Mouse (Mus musculus) megakaryocyte, embryonic 14.5 days (primary cell): ENCODE results near the gene Igf1r. TPM values are rescaled to one million over a fixed set of nuclear protein-coding genes. Genes with fewer than 3 reads are reported as not detected.

Experiments used
- H3K27me3 ChIP-seq: replicated peaks from 2 replicates; pipeline ENCODE3; 2012; ENCODE audit warnings: inconsistent platforms
- H3K36me3 ChIP-seq: replicated peaks from 2 replicates; pipeline ENCODE3; 2012; ENCODE audit warnings: low read length, inconsistent platforms, mixed read lengths
- H3K4me1 ChIP-seq: 2 replicates; pipeline ENCODE4 v1.6.1; 2012; ENCODE audit warnings: inconsistent platforms
- H3K4me3 ChIP-seq: replicated peaks from 2 replicates; pipeline ENCODE3; 2012; ENCODE audit warnings: moderate library complexity, mild to moderate bottlenecking, inconsistent platforms
- H3K9me3 ChIP-seq: 2 replicates; pipeline ENCODE4 v1.6.1; 2012; ENCODE audit warnings: inconsistent platforms
- FLI1 ChIP-seq: IDR thresholded peaks from 2 replicates; pipeline ENCODE4 v1.6.1; 2012; ENCODE audit warnings: low read length, inconsistent platforms, mixed read lengths
- GATA1 ChIP-seq: IDR thresholded peaks from 3 replicates; pipeline ENCODE4 v1.6.1; 2012; ENCODE audit warnings: mixed read lengths, low read length, inconsistent platforms, borderline replicate concordance
- polyA plus RNA-seq: library from polyadenylated mRNA; stranded (reverse); fragments of >175 nt; gene quantifications from 2 replicates; pipeline ENCODE4 v1.2.3, GENCODE M21; 2012; ENCODE audit warnings: low replicate concordance; ENCODE audit not compliant: insufficient read depth

Gene Igf1r
- polyA plus RNA-seq, 1 experiment: 8.7 TPM

GRCm38 (mm10) chr7:68125347-68125746, 172.7 kb downstream of the Igf1r start:
- Histone ChIP-seq H3K9me3 (no peaks in the 10 kb centered on the region), H3K27me3 (no peaks in the 10 kb centered on the region), H3K4me1 (peaks cover 34% of the 10 kb centered on the region), H3K4me3 (no peak overlapping the region), H3K36me3 (peaks cover 10% of the 10 kb centered on the region)
- TF ChIP-seq GATA1 (no peak), FLI1 (no peak)

DNA sequence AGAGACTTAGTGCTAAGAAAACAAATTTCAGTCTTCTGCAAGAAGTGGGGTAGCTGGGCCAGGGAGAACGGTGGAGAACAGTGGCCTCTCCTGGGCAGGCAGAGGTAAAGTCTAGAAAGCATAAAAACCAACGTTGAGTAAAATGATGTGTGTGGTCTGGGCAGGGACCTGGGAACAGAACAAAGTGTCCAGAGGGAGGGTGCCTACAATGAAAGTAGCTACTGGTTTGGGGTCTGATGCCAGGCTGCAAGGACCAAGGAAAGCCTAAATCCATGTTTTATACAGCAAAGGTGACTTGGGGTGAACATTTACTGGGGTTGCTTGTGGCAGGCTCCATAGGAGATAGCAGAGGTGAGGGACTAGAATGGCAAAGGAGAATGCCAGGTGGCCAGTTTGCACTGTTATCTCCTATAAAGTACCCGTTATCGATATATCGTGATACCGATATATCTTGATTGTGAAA, 175.2 kb downstream of the Igf1r start:
- Histone ChIP-seq H3K27me3 (no peaks in the 10 kb centered on the region), H3K36me3 (peaks cover 3% of the 10 kb centered on the region), H3K9me3 (no peaks in the 10 kb centered on the region), H3K4me3 (peak overlapping the region; percentile 95), H3K4me1 (peaks cover 56% of the 10 kb centered on the region)
- TF ChIP-seq GATA1 (no peak), FLI1 (no peak)

DNA sequence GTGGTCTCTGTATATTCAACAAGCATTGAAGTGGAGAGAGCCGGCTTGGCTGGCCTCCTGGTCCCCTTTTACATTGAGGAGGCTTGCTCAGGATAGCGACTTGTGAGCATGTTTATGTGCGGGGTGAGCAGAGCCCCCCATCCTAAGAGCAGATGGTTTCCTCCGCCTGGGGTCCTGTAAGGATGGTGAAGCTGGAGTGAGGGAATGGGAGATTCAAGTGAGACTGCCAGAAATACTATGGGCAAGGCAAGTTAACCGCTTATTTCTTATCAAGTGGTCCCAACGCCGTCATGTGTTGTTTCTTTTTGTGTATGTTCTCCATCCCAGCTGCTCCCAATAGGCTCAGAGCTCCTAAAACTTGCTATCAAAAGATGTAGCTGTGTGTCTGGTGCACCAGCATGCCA, 175.6 kb downstream of the Igf1r start:
- H3K27me3 ChIP-seq: no peaks in the 10 kb centered on the region
- no peaks in the 10 kb centered on the region for H3K9me3 ChIP-seq
- no peaks in the 10 kb centered on the region for H3K36me3 ChIP-seq
- H3K4me3 ChIP-seq: peak overlapping the region; percentile 95
- peaks cover 61% of the 10 kb centered on the region for H3K4me1 ChIP-seq
- TF ChIP-seq GATA1: no peak
- TF ChIP-seq FLI1: no peak

GRCm38 (mm10) chr7:68129077-68129511, 176.5 kb downstream of the Igf1r start:
- H3K4me3 ChIP-seq: peak overlapping the region; percentile 95
- H3K9me3 ChIP-seq: no peaks in the 10 kb centered on the region
- H3K27me3 ChIP-seq: no peaks in the 10 kb centered on the region
- TF ChIP-seq FLI1 (no peak), GATA1 (no peak)
- H3K36me3 ChIP-seq: no peaks in the 10 kb centered on the region
- H3K4me1 ChIP-seq: peaks cover 69% of the 10 kb centered on the region

GRCm38 (mm10) chr7:68129546-68130253, 177.1 kb downstream of the Igf1r start:
- H3K36me3 ChIP-seq: no peaks in the 10 kb centered on the region
- no peaks in the 10 kb centered on the region for H3K27me3 ChIP-seq
- H3K4me3 ChIP-seq: peak overlapping the region; percentile 95
- H3K9me3 ChIP-seq: no peaks in the 10 kb centered on the region
- H3K4me1 ChIP-seq: peaks cover 73% of the 10 kb centered on the region
- TF ChIP-seq FLI1 (no peak), GATA1 (no peak)

DNA sequence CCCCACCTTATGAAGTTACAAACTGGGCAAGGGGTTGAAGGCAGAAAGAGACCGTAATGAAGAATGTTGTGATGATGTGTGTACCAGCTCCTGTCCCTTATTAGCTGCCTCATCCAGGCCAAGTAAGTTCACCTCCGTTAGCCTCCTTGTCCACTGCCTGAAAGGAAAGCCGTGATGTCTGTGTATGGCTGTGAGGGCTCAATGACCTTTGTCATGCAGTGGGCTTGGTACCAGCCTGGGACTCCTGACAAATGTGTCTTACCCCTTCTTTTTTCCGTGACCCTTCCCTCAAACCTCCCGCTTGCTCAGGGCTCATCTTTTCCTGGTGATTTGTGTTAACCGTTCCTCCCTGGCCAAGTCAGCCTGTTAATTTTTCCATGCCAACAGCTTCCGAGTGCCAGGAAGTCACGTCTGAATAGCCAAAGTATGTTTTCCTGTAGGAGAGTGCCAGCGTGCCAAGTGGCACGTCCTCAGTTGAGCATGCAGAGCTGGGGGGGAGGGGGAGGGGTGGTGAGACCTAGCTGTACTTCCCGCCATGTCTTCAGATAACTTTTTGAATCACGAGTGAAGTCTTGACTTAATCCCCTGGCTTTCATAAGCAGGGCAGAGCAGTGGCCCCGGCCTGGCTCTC, 178.4 kb downstream of the Igf1r start:
- no peaks in the 10 kb centered on the region for H3K9me3 ChIP-seq
- H3K27me3 ChIP-seq: no peaks in the 10 kb centered on the region
- peak overlapping the region; percentile 65 for H3K4me3 ChIP-seq
- H3K36me3 ChIP-seq: peaks cover 5% of the 10 kb centered on the region
- TF ChIP-seq GATA1 (no peak), FLI1 (no peak)
- H3K4me1 ChIP-seq: peaks cover 82% of the 10 kb centered on the region

DNA sequence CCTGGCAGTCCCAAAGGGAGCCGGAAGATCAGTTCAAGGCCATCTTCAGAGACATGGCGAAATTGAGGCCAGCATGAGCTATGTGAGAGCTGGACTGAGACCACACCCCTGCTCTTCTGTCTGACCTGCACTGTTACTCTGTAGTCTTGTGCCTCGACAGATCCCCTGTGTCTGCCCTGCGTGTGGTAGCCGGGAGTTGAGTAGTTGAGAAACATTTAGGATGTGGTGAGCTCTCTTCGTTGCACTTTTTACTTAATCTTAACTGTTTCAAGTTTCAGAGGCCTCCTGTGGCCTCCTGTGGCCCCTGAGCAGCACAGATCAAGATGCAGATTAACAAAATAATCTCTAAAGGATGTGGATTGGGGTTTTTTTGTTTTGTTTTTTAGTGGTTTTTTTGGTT, 181.1 kb downstream of the Igf1r start:
- Histone ChIP-seq H3K9me3 (no peaks in the 10 kb centered on the region), H3K4me1 (peaks cover 85% of the 10 kb centered on the region), H3K4me3 (peak overlapping the region; percentile 73), H3K27me3 (no peaks in the 10 kb centered on the region), H3K36me3 (peaks cover 26% of the 10 kb centered on the region)
- TF ChIP-seq GATA1 (no peak), FLI1 (no peak)

DNA sequence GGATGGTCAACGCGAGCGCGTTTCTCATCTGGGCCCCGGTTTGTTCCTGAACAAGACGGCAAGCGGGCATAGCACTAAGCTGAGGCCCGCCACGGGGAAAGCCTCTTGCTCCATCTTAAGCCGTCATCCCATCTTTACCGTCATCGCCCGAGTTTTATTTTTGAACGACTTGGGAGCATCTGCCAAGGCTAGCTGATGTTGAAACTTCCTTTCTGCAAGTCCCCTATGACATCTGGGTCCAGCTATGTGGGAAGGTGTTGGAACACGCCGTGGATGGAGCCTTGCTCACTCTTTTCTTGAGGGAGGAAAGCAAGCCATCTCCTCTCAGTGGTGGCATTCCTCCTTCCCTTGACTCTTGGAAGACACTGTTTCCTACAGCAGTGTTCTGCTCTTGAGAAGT, 182.3 kb downstream of the Igf1r start:
- TF ChIP-seq GATA1 (no peak), FLI1 (no peak)
- Histone ChIP-seq H3K4me1 (peaks cover 97% of the 10 kb centered on the region), H3K36me3 (peaks cover 28% of the 10 kb centered on the region), H3K27me3 (no peaks in the 10 kb centered on the region), H3K9me3 (no peaks in the 10 kb centered on the region), H3K4me3 (peak overlapping the region; percentile 34)

GRCm38 (mm10) chr7:68136056-68136455, 183.4 kb downstream of the Igf1r start:
- Histone ChIP-seq H3K4me3 (no peak overlapping the region), H3K9me3 (no peaks in the 10 kb centered on the region), H3K36me3 (peaks cover 28% of the 10 kb centered on the region), H3K27me3 (no peaks in the 10 kb centered on the region), H3K4me1 (peaks cover 97% of the 10 kb centered on the region)
- TF ChIP-seq GATA1 (no peak), FLI1 (no peak)

DNA sequence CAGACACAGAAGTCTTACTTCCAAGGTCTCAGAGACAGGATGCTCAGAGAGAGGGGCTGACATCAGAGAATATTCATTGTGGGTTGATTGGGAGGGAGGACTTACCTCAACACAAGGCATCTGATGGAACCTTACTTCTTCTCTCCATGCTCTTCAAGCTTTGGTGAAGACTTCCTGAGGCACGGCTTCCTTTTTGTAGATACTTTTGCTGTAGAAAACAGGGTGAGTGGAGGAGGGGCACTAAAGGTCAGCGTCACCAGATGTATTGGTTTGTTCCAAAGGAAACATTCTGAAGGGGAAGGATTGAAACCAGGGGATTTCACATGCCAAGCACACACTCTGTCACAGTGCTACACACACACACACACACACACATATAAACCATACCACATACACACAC, 186.8 kb downstream of the Igf1r start:
- Histone ChIP-seq H3K9me3 (no peaks in the 10 kb centered on the region), H3K27me3 (no peaks in the 10 kb centered on the region), H3K36me3 (peaks cover 41% of the 10 kb centered on the region), H3K4me3 (peak overlapping the region; percentile 23), H3K4me1 (peaks cover 96% of the 10 kb centered on the region)
- TF ChIP-seq FLI1: no peak
- TF ChIP-seq GATA1: no peak
